ENCODE assay signal across 8 mouse cellular contexts in genomic region chr16:17802839-17803674, GRCm38 (mm10). TPM values are rescaled to one million over a fixed set of nuclear protein-coding genes. Genes with fewer than 3 reads are reported as not detected.
DNase-seq lines count a peak whose midpoint lies in the region; ATAC-seq lines count a peak whose summit lies in the region.

No protein-coding gene starts in this region.

- peak overlapping the region; percentile 31; the same call in 1 of the 2 replicates for H3K9ac ChIP-seq in midbrain, embryonic 14.5 days (replicated peaks; ENCODE audit: low read length)

- peaks cover 31% of the 10 kb centered on the region for H3K36me3 ChIP-seq in embryonic facial prominence, embryonic 10.5 days (replicated peaks)
- H3K36me3 ChIP-seq in hindbrain, embryonic 10.5 days: no peaks in the 10 kb centered on the region
- peaks cover 75% of the 10 kb centered on the region for H3K36me3 ChIP-seq in limb, embryonic 10.5 days
- H3K36me3 ChIP-seq in midbrain, embryonic 14.5 days (ENCODE audit: control insufficient read depth, insufficient read depth, low read length): no peaks in the 10 kb centered on the region

- H3K9me3 ChIP-seq in embryonic facial prominence, embryonic 10.5 days: no peaks in the 10 kb centered on the region
- H3K9me3 ChIP-seq in hindbrain, embryonic 10.5 days: no peaks in the 10 kb centered on the region
- no peaks in the 10 kb centered on the region for H3K9me3 ChIP-seq in limb, embryonic 10.5 days (replicated peaks)
- H3K9me3 ChIP-seq in midbrain, embryonic 14.5 days (ENCODE audit: control insufficient read depth, low read length): no peaks in the 10 kb centered on the region

- ATAC-seq in midbrain, embryonic 14.5 days (ENCODE audit: low FRiP score, low TSS enrichment): no peak

- H3K27me3 ChIP-seq in embryonic facial prominence, embryonic 10.5 days (replicated peaks; ENCODE audit: low read depth, poor library complexity, severe bottlenecking): peaks cover 98% of the 10 kb centered on the region
- H3K27me3 ChIP-seq in hindbrain, embryonic 10.5 days (ENCODE audit: insufficient read depth, poor library complexity, severe bottlenecking): peaks cover 96% of the 10 kb centered on the region
- peaks cover 87% of the 10 kb centered on the region for H3K27me3 ChIP-seq in limb, embryonic 10.5 days (ENCODE audit: low read depth, poor library complexity, severe bottlenecking)
- H3K27me3 ChIP-seq in midbrain, embryonic 14.5 days (ENCODE audit: control insufficient read depth, insufficient read depth, low read length): peaks cover 84% of the 10 kb centered on the region

- peak overlapping the region; percentile 44; the same call in 1 of the 2 replicates for H3K27ac ChIP-seq in embryonic facial prominence, embryonic 10.5 days (replicated peaks)
- H3K27ac ChIP-seq in hindbrain, embryonic 10.5 days: peak overlapping the region; percentile 5; the same call in 1 of the 2 replicates
- peak overlapping the region; percentile 71 for H3K27ac ChIP-seq in limb, embryonic 10.5 days
- no peak overlapping the region for H3K27ac ChIP-seq in midbrain, embryonic 14.5 days (replicated peaks; ENCODE audit: low read depth, low read length)

- H3K4me2 ChIP-seq in midbrain, embryonic 14.5 days (ENCODE audit: low read length): peak overlapping the region; percentile 59

- H3K4me3 ChIP-seq in embryonic facial prominence, embryonic 10.5 days: peak overlapping the region; percentile 56
- peak overlapping the region; percentile 54 for H3K4me3 ChIP-seq in hindbrain, embryonic 10.5 days
- H3K4me3 ChIP-seq in limb, embryonic 10.5 days: peak overlapping the region; percentile 47
- H3K4me3 ChIP-seq in midbrain, embryonic 14.5 days (replicated peaks; ENCODE audit: low read depth, low read length): peak overlapping the region; percentile 35

- peak; percentile 52 to 82 for DNase-seq in adrenal gland, adult (ENCODE audit: inconsistent age in 2 of 2, low spot score in 1 of 2)
- DNase-seq in adrenal gland, adult 8-10 months: no peak
- DNase-seq in ES-CJ7 (ENCODE audit: low read depth, low spot score): peak; percentile 25
- peak; percentile 60 for DNase-seq in embryonic facial prominence, embryonic 10.5 days (ENCODE audit: low spot score)
- DNase-seq in hindbrain, embryonic 10.5 days (ENCODE audit: low spot score): peak; percentile 58
- peak; percentile 71 for DNase-seq in limb, embryonic 10.5 days (ENCODE audit: low spot score)
- DNase-seq in midbrain, embryonic 14.5 days: peak; percentile 65
- peak; percentile 59 for DNase-seq in testis, postnatal 10 days (ENCODE audit: low spot score)

- peaks cover 91% of the 10 kb centered on the region for H3K4me1 ChIP-seq in embryonic facial prominence, embryonic 10.5 days
- H3K4me1 ChIP-seq in hindbrain, embryonic 10.5 days (replicated peaks): peaks cover 67% of the 10 kb centered on the region
- H3K4me1 ChIP-seq in limb, embryonic 10.5 days: peaks cover 99% of the 10 kb centered on the region
- peaks cover 24% of the 10 kb centered on the region for H3K4me1 ChIP-seq in midbrain, embryonic 14.5 days (ENCODE audit: control insufficient read depth, insufficient read depth, low read length)

- whole genome bisulfite sequencing in embryonic facial prominence, embryonic 10.5 days: 2% methylated on average over 83 of the region's 83 CpGs
- 2% methylated on average over 83 of the region's 83 CpGs for WGBS in hindbrain, embryonic 10.5 days
- 3% methylated on average over 83 of the region's 83 CpGs for WGBS in limb, embryonic 10.5 days
- WGBS in midbrain, embryonic 14.5 days: 3% methylated on average over 83 of the region's 83 CpGs

RNA-seq across cellular contexts. Expression of gene Scarf2, which starts 6.0 kb away (rescaled TPM):
- total RNA-seq in adrenal gland, adult 8-10 months (2022): 10 to 100 TPM; 11.8 to 14.9 (median 13.1) TPM
- 9.3 and 10.5 TPM in 2 replicates for polyA plus RNA-seq in embryonic facial prominence, embryonic 10.5 days (2016; fragmentation: Nextera tagmentation; extraction: Ambion mirVana)
- polyA plus RNA-seq in hindbrain, embryonic 10.5 days (2016; fragmentation: Nextera tagmentation; extraction: Ambion mirVana): 5.4 and 9.6 TPM in 2 replicates
- polyA plus RNA-seq in limb, embryonic 10.5 days (2016; fragmentation: Nextera tagmentation; extraction: Ambion mirVana): 16.8 and 24.5 TPM in 2 replicates
- 0.55 and 1.0 TPM in 2 replicates for polyA plus RNA-seq in midbrain, embryonic 14.5 days (2014; fragmentation: Nextera tagmentation; extraction: Ambion mirVana)

RNA-seq across cellular contexts. Expression of gene B830017H08Rik, which starts 29.9 kb away (rescaled TPM):
- not detected for total RNA-seq in adrenal gland, adult 8-10 months (2022)
- polyA plus RNA-seq in embryonic facial prominence, embryonic 10.5 days (2016; fragmentation: Nextera tagmentation; extraction: Ambion mirVana): not detected in 2 replicates
- 0.22 TPM in 1 of 2 replicates, not detected in the other for polyA plus RNA-seq in hindbrain, embryonic 10.5 days (2016; fragmentation: Nextera tagmentation; extraction: Ambion mirVana)
- 0.55 and 0.61 TPM in 2 replicates for polyA plus RNA-seq in limb, embryonic 10.5 days (2016; fragmentation: Nextera tagmentation; extraction: Ambion mirVana)
- 2.4 and 5.3 TPM in 2 replicates for polyA plus RNA-seq in midbrain, embryonic 14.5 days (2014; fragmentation: Nextera tagmentation; extraction: Ambion mirVana)

RNA-seq across cellular contexts. Expression of gene Car15, which starts 35.1 kb away (rescaled TPM):
- 1 to 10 TPM in 3 of 4 experiments, under 1 TPM in 1; 0.94 to 3.6 (median 2.3) TPM for total RNA-seq in adrenal gland, adult 8-10 months (2022)
- polyA plus RNA-seq in embryonic facial prominence, embryonic 10.5 days (2016; fragmentation: Nextera tagmentation; extraction: Ambion mirVana): 2.5 and 4.1 TPM in 2 replicates
- polyA plus RNA-seq in hindbrain, embryonic 10.5 days (2016; fragmentation: Nextera tagmentation; extraction: Ambion mirVana): 1.9 and 2.3 TPM in 2 replicates
- 2.5 and 3.4 TPM in 2 replicates for polyA plus RNA-seq in limb, embryonic 10.5 days (2016; fragmentation: Nextera tagmentation; extraction: Ambion mirVana)
- polyA plus RNA-seq in midbrain, embryonic 14.5 days (2014; fragmentation: Nextera tagmentation; extraction: Ambion mirVana): 3.8 and 3.9 TPM in 2 replicates

RNA-seq across cellular contexts. Expression of gene Klhl22, which starts 43.6 kb away (rescaled TPM):
- total RNA-seq in adrenal gland, adult 8-10 months (2022): 10 to 100 TPM; 40.5 to 65.6 (median 50.8) TPM
- 64.9 and 72.8 TPM in 2 replicates for polyA plus RNA-seq in embryonic facial prominence, embryonic 10.5 days (2016; fragmentation: Nextera tagmentation; extraction: Ambion mirVana)
- 57.5 TPM in 2 replicates for polyA plus RNA-seq in hindbrain, embryonic 10.5 days (2016; fragmentation: Nextera tagmentation; extraction: Ambion mirVana)
- polyA plus RNA-seq in limb, embryonic 10.5 days (2016; fragmentation: Nextera tagmentation; extraction: Ambion mirVana): 70.4 and 81.3 TPM in 2 replicates
- polyA plus RNA-seq in midbrain, embryonic 14.5 days (2014; fragmentation: Nextera tagmentation; extraction: Ambion mirVana): 75.5 and 75.6 TPM in 2 replicates
